Mouse (Mus musculus): ENCODE measurements around the gene Gtpbp1.

DNA sequence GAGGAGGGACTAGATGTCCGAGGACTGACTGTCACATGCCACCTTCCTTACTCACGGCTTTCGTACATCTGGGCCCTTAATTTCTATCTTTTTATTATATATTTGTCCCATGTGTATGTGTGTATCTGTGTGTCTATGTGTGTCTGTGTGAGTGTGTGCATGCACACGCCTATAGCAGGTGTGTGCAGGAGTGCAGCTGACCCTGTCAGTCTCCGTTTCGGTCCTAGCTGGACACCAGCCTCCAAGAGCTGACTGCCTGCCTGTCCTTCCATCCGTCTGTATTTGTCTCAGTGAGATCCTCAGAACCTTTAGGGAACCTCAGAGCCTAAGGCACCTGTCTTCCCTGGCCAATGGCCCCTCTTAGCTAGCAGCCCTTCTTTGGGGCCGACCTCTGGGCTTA is 29.6 kb downstream of the Gtpbp1 start:
- TF ChIP-seq GATA1 (IDR thresholded peaks at IDR 0.05; ENCODE audit: borderline replicate concordance, low read length), result no peak
- TF ChIP-seq FLI1 (IDR thresholded peaks at IDR 0.05; ENCODE audit: low read length), result no peak
